Mouse (Mus musculus): ENCODE measurements around the gene Vat1.

- TF ChIP-seq POLR2A (IDR thresholded peaks at IDR 0.05; ENCODE audit: low read depth, low read length): no peak
- TF ChIP-seq CTCF (conservative IDR thresholded peaks at IDR 0.05; ENCODE audit: insufficient read depth, insufficient read length, low read depth, low read length): no peak
These were observed 41.1 kb upstream of the Vat1 start for GRCm38 (mm10) chr11:101507090-101507489.
